Mouse (Mus musculus): ENCODE data around the gene Arid5b. TPM values are rescaled to one million over a fixed set of nuclear protein-coding genes. Genes with fewer than 3 reads are reported as not detected.

The Arid5b gene
- polyA plus RNA-seq, 1 experiment from 2014 or later, result 27.5 TPM

GRCm38 (mm10) chr10:68086973-68087372 is 191.6 kb downstream of the Arid5b start:
- no peak for ATAC-seq (replicated peaks; ENCODE audit: insufficient number of reproducible peaks, low FRiP score, low TSS enrichment, low read depth)

DNA sequence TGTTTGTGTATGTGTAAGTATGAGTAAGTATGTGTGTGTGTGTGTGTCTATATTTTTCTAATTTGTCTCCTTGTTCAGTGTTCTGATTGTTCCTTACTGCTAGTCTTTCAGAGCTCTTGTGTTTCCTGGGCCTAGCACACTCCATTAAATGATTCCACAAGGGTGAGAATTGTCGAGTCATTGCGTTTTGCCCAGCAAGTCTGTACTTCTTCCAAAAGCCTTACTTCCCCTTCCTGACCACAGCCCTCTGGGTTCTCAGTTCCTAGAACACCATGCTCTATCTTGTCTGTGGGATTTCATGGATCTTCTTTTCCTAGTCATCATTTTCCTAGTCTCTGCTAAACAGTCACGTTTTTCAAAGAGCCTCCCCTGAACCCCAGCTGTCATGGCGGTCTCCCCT is 193.0 kb downstream of the Arid5b start:
- no peaks in the 10 kb centered on the region for H3K4me1 ChIP-seq (ENCODE audit: control insufficient read depth, insufficient read depth, low read length)
- no peak for ATAC-seq (replicated peaks; ENCODE audit: insufficient number of reproducible peaks, low FRiP score, low TSS enrichment, low read depth)
- H3K4me2 ChIP-seq (ENCODE audit: low read depth, low read length), result no peak overlapping the region
- H3K9me3 ChIP-seq (replicated peaks; ENCODE audit: control insufficient read depth, low read length), result no peaks in the 10 kb centered on the region
- H3K27me3 ChIP-seq (ENCODE audit: control insufficient read depth, insufficient read depth, low read length), result no peaks in the 10 kb centered on the region
- no peak for DNase-seq (ENCODE audit: low spot score)
- WGBS, result 79% methylated on average over 4 of the region's 4 CpGs
- H3K4me3 ChIP-seq (ENCODE audit: low read depth, low read length), result no peak overlapping the region
- H3K27ac ChIP-seq (replicated peaks; ENCODE audit: low read depth, low read length), result no peak overlapping the region
- no peaks in the 10 kb centered on the region for H3K36me3 ChIP-seq (replicated peaks; ENCODE audit: control insufficient read depth, insufficient read depth, low read depth, low read length)
- no peak overlapping the region for H3K9ac ChIP-seq (replicated peaks; ENCODE audit: low read length)

More at GRCm38 (mm10) chr10:68086973-68087372, 191.6 kb downstream of the Arid5b start:
- Histone ChIP-seq H3K9ac (replicated peaks; ENCODE audit: low read length) (no peak overlapping the region), H3K4me2 (ENCODE audit: low read depth, low read length) (no peak overlapping the region), H3K4me3 (ENCODE audit: low read depth, low read length) (no peak overlapping the region), H3K27me3 (ENCODE audit: control insufficient read depth, insufficient read depth, low read length) (no peaks in the 10 kb centered on the region), H3K4me1 (ENCODE audit: control insufficient read depth, insufficient read depth, low read length) (no peaks in the 10 kb centered on the region), H3K9me3 (replicated peaks; ENCODE audit: control insufficient read depth, low read length) (no peaks in the 10 kb centered on the region), H3K36me3 (replicated peaks; ENCODE audit: control insufficient read depth, insufficient read depth, low read depth, low read length) (no peaks in the 10 kb centered on the region), H3K27ac (replicated peaks; ENCODE audit: low read depth, low read length) (no peak overlapping the region)
- WGBS, result 66% methylated on average over 4 of the region's 4 CpGs
- DNase-seq (ENCODE audit: low spot score), result no peak

DNA sequence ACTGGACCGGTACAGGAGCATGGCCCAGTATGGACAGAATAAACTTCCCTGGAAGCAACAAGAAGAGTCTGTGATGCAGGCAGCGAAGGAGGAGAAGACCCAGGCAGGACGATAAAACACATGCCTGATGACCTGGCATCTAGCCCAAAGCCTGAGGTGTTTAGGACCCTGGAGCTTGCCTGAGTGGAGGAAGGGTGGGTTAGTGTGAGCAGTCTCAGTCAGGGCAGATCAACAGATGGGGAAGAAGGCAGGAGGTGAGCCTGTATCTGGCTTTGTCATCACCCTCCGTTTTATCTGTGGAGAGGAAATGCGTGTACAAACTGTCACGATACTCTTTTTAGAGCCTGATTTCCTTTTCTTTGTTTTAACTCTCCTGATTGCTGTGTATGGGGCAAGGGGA is 196.8 kb downstream of the Arid5b start:
- 80% methylated on average over 6 of the region's 6 CpGs for WGBS
- no peaks in the 10 kb centered on the region for H3K36me3 ChIP-seq (replicated peaks; ENCODE audit: control insufficient read depth, insufficient read depth, low read depth, low read length)
- no peak overlapping the region for H3K27ac ChIP-seq (replicated peaks; ENCODE audit: low read depth, low read length)
- DNase-seq (ENCODE audit: low spot score) (no peak), ATAC-seq (replicated peaks; ENCODE audit: insufficient number of reproducible peaks, low FRiP score, low TSS enrichment, low read depth) (no peak)
- H3K9me3 ChIP-seq (replicated peaks; ENCODE audit: control insufficient read depth, low read length), result no peaks in the 10 kb centered on the region
- no peak overlapping the region for H3K4me3 ChIP-seq (ENCODE audit: low read depth, low read length)
- H3K4me1 ChIP-seq (ENCODE audit: control insufficient read depth, insufficient read depth, low read length), result no peaks in the 10 kb centered on the region
- no peaks in the 10 kb centered on the region for H3K27me3 ChIP-seq (ENCODE audit: control insufficient read depth, insufficient read depth, low read length)
- no peak overlapping the region for H3K9ac ChIP-seq (replicated peaks; ENCODE audit: low read length)
- no peak overlapping the region for H3K4me2 ChIP-seq (ENCODE audit: low read depth, low read length)

DNA sequence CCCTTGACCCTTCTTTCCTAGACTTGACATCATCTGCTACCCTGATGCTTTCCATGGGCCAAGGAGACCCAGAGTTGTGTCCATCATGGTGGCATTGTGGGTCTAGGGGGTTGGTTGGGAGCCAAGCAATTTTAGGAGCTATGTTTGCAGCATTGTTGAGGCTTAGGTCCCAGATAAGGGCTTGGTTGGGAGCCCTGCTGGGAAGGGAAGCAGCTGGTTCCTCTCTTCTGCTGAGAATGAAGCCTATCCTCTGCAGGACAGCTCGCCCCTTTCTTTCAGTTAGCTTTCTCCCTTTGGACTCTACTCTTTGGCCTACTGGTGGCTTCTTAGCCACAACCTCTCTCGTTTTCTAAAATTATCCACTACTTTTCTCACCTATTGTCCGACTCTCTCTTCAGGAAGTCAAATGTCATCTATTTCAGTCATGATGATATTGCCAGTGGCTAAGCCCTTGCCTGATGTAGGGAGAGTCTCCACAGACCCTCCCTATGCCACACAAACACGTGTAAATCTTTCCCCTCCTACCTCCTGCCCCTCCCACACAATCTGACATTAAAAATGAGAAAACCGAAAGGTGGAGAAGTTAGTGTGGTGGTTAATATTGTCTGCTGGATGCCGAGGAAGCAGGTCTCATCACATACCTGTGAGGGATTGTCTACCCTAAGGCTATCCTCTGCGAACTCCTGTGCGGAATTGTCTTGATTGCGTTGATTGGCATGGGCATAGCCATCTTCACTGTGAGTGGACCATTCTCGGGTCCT is 198.4 kb downstream of the Arid5b start:
- Histone ChIP-seq H3K27me3 (ENCODE audit: control insufficient read depth, insufficient read depth, low read length) (no peaks in the 10 kb centered on the region), H3K9me3 (replicated peaks; ENCODE audit: control insufficient read depth, low read length) (no peaks in the 10 kb centered on the region), H3K9ac (replicated peaks; ENCODE audit: low read length) (no peak overlapping the region), H3K36me3 (replicated peaks; ENCODE audit: control insufficient read depth, insufficient read depth, low read depth, low read length) (no peaks in the 10 kb centered on the region), H3K27ac (replicated peaks; ENCODE audit: low read depth, low read length) (no peak overlapping the region), H3K4me2 (ENCODE audit: low read depth, low read length) (no peak overlapping the region), H3K4me1 (ENCODE audit: control insufficient read depth, insufficient read depth, low read length) (no peaks in the 10 kb centered on the region), H3K4me3 (ENCODE audit: low read depth, low read length) (no peak overlapping the region)
- DNase-seq (ENCODE audit: low spot score) (no peak), ATAC-seq (replicated peaks; ENCODE audit: insufficient number of reproducible peaks, low FRiP score, low TSS enrichment, low read depth) (no peak)
- 87% methylated on average over 10 of the region's 10 CpGs for WGBS

DNA sequence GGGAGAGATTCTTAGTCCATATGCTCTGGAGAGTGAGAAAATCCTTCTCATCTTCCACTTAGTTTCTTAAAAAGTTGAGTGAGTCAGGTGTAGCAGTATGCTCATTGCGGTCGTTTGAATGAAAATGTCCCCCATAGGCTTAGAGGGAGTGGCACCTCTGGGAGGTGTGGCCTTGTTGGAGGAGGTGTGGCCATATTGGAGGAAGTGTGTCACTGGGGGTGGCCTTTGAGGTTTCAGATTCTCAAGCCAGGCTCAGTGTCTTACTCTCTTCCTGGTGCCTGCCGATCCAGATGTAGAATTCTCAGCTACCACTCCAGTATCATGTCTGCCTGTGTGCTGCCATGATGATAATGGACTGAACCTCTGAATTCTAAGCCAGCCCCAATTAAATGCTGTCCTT is 199.8 kb downstream of the Arid5b start:
- H3K36me3 ChIP-seq (replicated peaks; ENCODE audit: control insufficient read depth, insufficient read depth, low read depth, low read length), result no peaks in the 10 kb centered on the region
- no peak overlapping the region for H3K9ac ChIP-seq (replicated peaks; ENCODE audit: low read length)
- 94% methylated on average over 3 of the region's 3 CpGs for WGBS
- no peaks in the 10 kb centered on the region for H3K9me3 ChIP-seq (replicated peaks; ENCODE audit: control insufficient read depth, low read length)
- no peaks in the 10 kb centered on the region for H3K27me3 ChIP-seq (ENCODE audit: control insufficient read depth, insufficient read depth, low read length)
- H3K4me2 ChIP-seq (ENCODE audit: low read depth, low read length), result no peak overlapping the region
- ATAC-seq (replicated peaks; ENCODE audit: insufficient number of reproducible peaks, low FRiP score, low TSS enrichment, low read depth), result no peak
- H3K4me1 ChIP-seq (ENCODE audit: control insufficient read depth, insufficient read depth, low read length), result no peaks in the 10 kb centered on the region
- no peak overlapping the region for H3K4me3 ChIP-seq (ENCODE audit: low read depth, low read length)
- DNase-seq (ENCODE audit: low spot score), result no peak
- H3K27ac ChIP-seq (replicated peaks; ENCODE audit: low read depth, low read length), result no peak overlapping the region

GRCm38 (mm10) chr10:68075181-68075580 is 203.4 kb downstream of the Arid5b start:
- no peaks in the 10 kb centered on the region for H3K9me3 ChIP-seq (replicated peaks; ENCODE audit: control insufficient read depth, low read length)
- WGBS, result 87% methylated on average over 5 of the region's 5 CpGs
- DNase-seq (ENCODE audit: low spot score) (no peak), ATAC-seq (replicated peaks; ENCODE audit: insufficient number of reproducible peaks, low FRiP score, low TSS enrichment, low read depth) (no peak)
- no peak overlapping the region for H3K9ac ChIP-seq (replicated peaks; ENCODE audit: low read length)
- H3K27ac ChIP-seq (replicated peaks; ENCODE audit: low read depth, low read length), result no peak overlapping the region
- no peaks in the 10 kb centered on the region for H3K4me1 ChIP-seq (ENCODE audit: control insufficient read depth, insufficient read depth, low read length)
- H3K27me3 ChIP-seq (ENCODE audit: control insufficient read depth, insufficient read depth, low read length), result no peaks in the 10 kb centered on the region
- H3K4me3 ChIP-seq (ENCODE audit: low read depth, low read length), result no peak overlapping the region
- H3K4me2 ChIP-seq (ENCODE audit: low read depth, low read length), result no peak overlapping the region
- H3K36me3 ChIP-seq (replicated peaks; ENCODE audit: control insufficient read depth, insufficient read depth, low read depth, low read length), result no peaks in the 10 kb centered on the region

DNA sequence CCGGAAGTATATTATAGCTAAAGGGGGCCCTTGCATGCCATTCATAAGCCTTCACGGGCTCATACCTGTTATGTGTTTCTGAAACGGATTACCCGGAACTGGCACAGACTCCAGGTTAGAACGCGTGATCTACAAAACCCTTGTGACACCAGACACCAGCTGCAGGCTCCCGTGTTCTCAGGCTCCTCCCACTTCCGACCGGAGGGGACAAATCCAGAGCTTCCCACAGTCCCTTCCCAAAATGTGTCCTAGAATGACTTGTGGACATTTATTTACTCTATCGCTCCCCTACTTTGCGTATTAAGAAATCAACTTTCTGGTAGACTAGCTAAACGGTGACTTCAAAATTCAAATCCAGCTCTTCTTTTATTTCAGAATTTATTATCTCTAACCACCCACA is 204.2 kb downstream of the Arid5b start:
- DNase-seq (ENCODE audit: low spot score), result no peak
- Histone ChIP-seq H3K27me3 (ENCODE audit: control insufficient read depth, insufficient read depth, low read length) (no peaks in the 10 kb centered on the region), H3K36me3 (replicated peaks; ENCODE audit: control insufficient read depth, insufficient read depth, low read depth, low read length) (no peaks in the 10 kb centered on the region), H3K9me3 (replicated peaks; ENCODE audit: control insufficient read depth, low read length) (no peaks in the 10 kb centered on the region), H3K9ac (replicated peaks; ENCODE audit: low read length) (no peak overlapping the region), H3K4me1 (ENCODE audit: control insufficient read depth, insufficient read depth, low read length) (no peaks in the 10 kb centered on the region), H3K27ac (replicated peaks; ENCODE audit: low read depth, low read length) (no peak overlapping the region), H3K4me3 (ENCODE audit: low read depth, low read length) (no peak overlapping the region), H3K4me2 (ENCODE audit: low read depth, low read length) (no peak overlapping the region)
- no peak for ATAC-seq (replicated peaks; ENCODE audit: insufficient number of reproducible peaks, low FRiP score, low TSS enrichment, low read depth)
- WGBS, result 89% methylated on average over 12 of the region's 12 CpGs

GRCm38 (mm10) chr10:68072626-68073025 is 205.9 kb downstream of the Arid5b start:
- no peak overlapping the region for H3K27ac ChIP-seq (replicated peaks; ENCODE audit: low read depth, low read length)
- ATAC-seq (replicated peaks; ENCODE audit: insufficient number of reproducible peaks, low FRiP score, low TSS enrichment, low read depth), result no peak
- DNase-seq (ENCODE audit: low spot score), result no peak

More at GRCm38 (mm10) chr10:68072626-68073025, 205.9 kb downstream of the Arid5b start:
- H3K27me3 ChIP-seq (ENCODE audit: control insufficient read depth, insufficient read depth, low read length), result no peaks in the 10 kb centered on the region
- H3K4me3 ChIP-seq (ENCODE audit: low read depth, low read length), result no peak overlapping the region
- no peak overlapping the region for H3K4me2 ChIP-seq (ENCODE audit: low read depth, low read length)
- 88% methylated on average over 4 of the region's 4 CpGs for WGBS
- no peak overlapping the region for H3K9ac ChIP-seq (replicated peaks; ENCODE audit: low read length)
- no peaks in the 10 kb centered on the region for H3K4me1 ChIP-seq (ENCODE audit: control insufficient read depth, insufficient read depth, low read length)
- H3K36me3 ChIP-seq (replicated peaks; ENCODE audit: control insufficient read depth, insufficient read depth, low read depth, low read length), result no peaks in the 10 kb centered on the region
- no peaks in the 10 kb centered on the region for H3K9me3 ChIP-seq (replicated peaks; ENCODE audit: control insufficient read depth, low read length)

Measured in embryonic facial prominence, embryonic 11.5 days (tissue).